Mouse (Mus musculus) NIH3T3 (cell line): ENCODE results near the gene Ergic1.

Experiments used
- DNase-seq: peaks from one replicate; pipeline ENCODE4 v3.0.0-alpha.2; 2012; ENCODE audit warnings: low read depth

Ergic1 gene

GRCm38 (mm10) chr17:26561290-26561640 is at the start of gene Ergic1:
Ergic1 (plus strand) TSS chr17:26561489.
- peak; percentile 88 for DNase-seq

- DNase-seq, result peak; percentile 49
Observed at GRCm38 (mm10) chr17:26511816-26512774, 49.2 kb upstream of the Ergic1 start.

GRCm38 (mm10) chr17:26512961-26513360 is 48.3 kb upstream of the Ergic1 start:
- DNase-seq, result no peak

- no peak for DNase-seq
Observed at GRCm38 (mm10) chr17:26513459-26514290, 47.6 kb upstream of the Ergic1 start.

- DNase-seq, result peak; percentile 90
Observed at GRCm38 (mm10) chr17:26514581-26515030, 46.7 kb upstream of the Ergic1 start.

- no peak for DNase-seq
Observed at GRCm38 (mm10) chr17:26515675-26516074, 45.6 kb upstream of the Ergic1 start.

GRCm38 (mm10) chr17:26518306-26518705 is 43.0 kb upstream of the Ergic1 start:
- DNase-seq, result no peak

- no peak for DNase-seq
Observed at GRCm38 (mm10) chr17:26522711-26523110, 38.6 kb upstream of the Ergic1 start.

- no peak for DNase-seq
Observed at GRCm38 (mm10) chr17:26524316-26524715, 37.0 kb upstream of the Ergic1 start.

GRCm38 (mm10) chr17:26524801-26525200 is 36.5 kb upstream of the Ergic1 start:
- DNase-seq, result no peak

- DNase-seq, result peak; percentile 58
Observed at GRCm38 (mm10) chr17:26525316-26525715, 36.0 kb upstream of the Ergic1 start.

- DNase-seq, result no peak
Observed at GRCm38 (mm10) chr17:26527291-26527690, 34.0 kb upstream of the Ergic1 start.

GRCm38 (mm10) chr17:26528751-26529150 is 32.5 kb upstream of the Ergic1 start:
- no peak for DNase-seq

GRCm38 (mm10) chr17:26529791-26530241 is 31.5 kb upstream of the Ergic1 start:
- DNase-seq, result peak; percentile 80

- DNase-seq, result peak; percentile 96
Observed at GRCm38 (mm10) chr17:26530590-26531081, 30.7 kb upstream of the Ergic1 start.

GRCm38 (mm10) chr17:26531395-26532027 is 29.8 kb upstream of the Ergic1 start:
- no peak for DNase-seq

- no peak for DNase-seq
Observed at GRCm38 (mm10) chr17:26532476-26533045, 28.7 kb upstream of the Ergic1 start.

GRCm38 (mm10) chr17:26533871-26534372 is 27.4 kb upstream of the Ergic1 start:
- peak; percentile 89 for DNase-seq

- no peak for DNase-seq
Observed at GRCm38 (mm10) chr17:26534695-26535094, 26.6 kb upstream of the Ergic1 start.

- DNase-seq, result no peak
Observed at GRCm38 (mm10) chr17:26535251-26536136, 25.8 kb upstream of the Ergic1 start.
